Mouse (Mus musculus): ENCODE measurements around the gene Rpl13. TPM values are rescaled to one million over a fixed set of nuclear protein-coding genes. Genes with fewer than 3 reads are reported as not detected.
A peak's percentile ranks its signal among the peaks of the same experiment; 100 is the strongest.
"Not testable (repeated sequence)": the region's sequence is repeated elsewhere in the genome, so short reads cannot be mapped to it uniquely, and the experiment has no call there.

Gene Rpl13
- polyA plus RNA-seq, 1 experiment from 2014 or later, result 1,419 TPM

- H3K4me1 ChIP-seq, result peaks cover 9% of the 10 kb centered on the region
Observed at GRCm38 (mm10) chr8:123097786-123098584, 4.2 kb upstream of the Rpl13 start.

GRCm38 (mm10) chr8:123100288-123100687 is 1.9 kb upstream of the Rpl13 start:
- WGBS, result 34% methylated on average over 8 of the region's 8 CpGs
- Histone ChIP-seq H3K36me3 (replicated peaks) (peaks cover 57% of the 10 kb centered on the region), H3K27ac (replicated peaks) (peak overlapping the region; percentile 35; the same call in 1 of the 2 replicates)

More at GRCm38 (mm10) chr8:123097786-123098584, 4.2 kb upstream of the Rpl13 start:
- 78% methylated on average over 12 of the region's 12 CpGs for WGBS
- Histone ChIP-seq H3K36me3 (replicated peaks) (peaks cover 57% of the 10 kb centered on the region), H3K4me3 (no peak overlapping the region), H3K27me3 (replicated peaks; ENCODE audit: low read depth, poor library complexity, severe bottlenecking) (no peaks in the 10 kb centered on the region), H3K9me3 (no peaks in the 10 kb centered on the region), H3K27ac (replicated peaks) (no peak overlapping the region)
- no peak for DNase-seq (ENCODE audit: low spot score)

DNA sequence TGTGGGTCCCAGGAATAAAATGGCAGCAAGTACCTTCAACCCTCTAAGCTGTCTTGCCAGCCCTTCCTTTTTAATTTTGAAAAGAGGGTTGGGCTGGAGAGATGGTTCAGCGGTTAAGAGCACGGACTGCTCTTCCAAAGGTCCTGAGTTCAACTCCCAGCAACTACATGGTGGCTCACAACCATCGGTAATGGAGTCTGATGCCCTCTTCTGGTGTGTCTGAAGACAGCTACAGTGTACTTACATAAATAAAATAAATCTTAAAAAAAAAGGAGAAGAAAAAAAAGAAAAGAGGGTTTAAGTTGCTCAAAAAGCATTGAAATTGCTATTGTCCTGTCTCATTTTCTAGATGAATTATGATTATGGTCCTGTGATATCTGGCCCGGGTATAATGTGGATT is 906 bp upstream of the Rpl13 start:
- Histone ChIP-seq H3K9me3 (no peaks in the 10 kb centered on the region), H3K27ac (replicated peaks) (no peak overlapping the region), H3K36me3 (replicated peaks) (peaks cover 61% of the 10 kb centered on the region), H3K4me1 (peaks cover 22% of the 10 kb centered on the region), H3K27me3 (replicated peaks; ENCODE audit: low read depth, poor library complexity, severe bottlenecking) (no peaks in the 10 kb centered on the region), H3K4me3 (peak overlapping the region; percentile 96; the same call in 1 of the 2 replicates)
- DNase-seq (ENCODE audit: low spot score), result no peak
- 82% methylated on average over 4 of the region's 4 CpGs for WGBS

More at GRCm38 (mm10) chr8:123100288-123100687, 1.9 kb upstream of the Rpl13 start:
- no peaks in the 10 kb centered on the region for H3K27me3 ChIP-seq (replicated peaks; ENCODE audit: low read depth, poor library complexity, severe bottlenecking)
- peaks cover 22% of the 10 kb centered on the region for H3K4me1 ChIP-seq
- no peaks in the 10 kb centered on the region for H3K9me3 ChIP-seq
- peak; percentile 50 for DNase-seq (ENCODE audit: low spot score)
- no peak overlapping the region for H3K4me3 ChIP-seq

DNA sequence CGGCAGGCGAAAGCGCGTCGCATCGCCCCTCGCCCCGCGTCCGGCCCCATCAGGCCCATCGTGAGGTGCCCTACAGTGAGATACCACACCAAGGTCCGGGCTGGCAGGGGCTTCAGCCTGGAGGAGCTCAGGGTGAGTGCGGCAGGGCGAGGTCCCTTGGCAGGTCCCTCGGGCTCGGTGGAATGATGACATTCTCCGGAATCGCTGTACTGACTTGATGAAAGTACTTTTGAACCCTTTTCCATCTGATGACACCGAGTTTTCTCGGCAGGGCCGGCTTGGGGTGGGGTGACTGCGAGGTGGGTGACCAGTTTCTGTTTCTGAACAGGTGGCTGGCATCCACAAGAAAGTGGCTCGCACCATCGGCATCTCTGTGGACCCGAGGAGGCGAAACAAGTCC is 705 bp downstream of the Rpl13 start:
- H3K27me3 ChIP-seq (replicated peaks; ENCODE audit: low read depth, poor library complexity, severe bottlenecking); DNase-seq (ENCODE audit: low spot score); H3K9me3 ChIP-seq: not testable (repeated sequence)
- Histone ChIP-seq H3K36me3 (replicated peaks) (peaks cover 48% of the 10 kb centered on the region), H3K27ac (replicated peaks) (peak overlapping the region; percentile 100), H3K4me1 (peaks cover 22% of the 10 kb centered on the region), H3K4me3 (peak overlapping the region; percentile 96)
- 2% methylated on average over 26 of the region's 26 CpGs for WGBS

GRCm38 (mm10) chr8:123103285-123103684 is 1.1 kb downstream of the Rpl13 start:
- Histone ChIP-seq H3K4me1 (peaks cover 22% of the 10 kb centered on the region), H3K9me3 (no peaks in the 10 kb centered on the region), H3K36me3 (replicated peaks) (peaks cover 44% of the 10 kb centered on the region), H3K27ac (replicated peaks) (peak overlapping the region; percentile 100), H3K27me3 (replicated peaks; ENCODE audit: low read depth, poor library complexity, severe bottlenecking) (no peaks in the 10 kb centered on the region), H3K4me3 (peak overlapping the region; percentile 96)
- no peak for DNase-seq (ENCODE audit: low spot score)
- 21% methylated on average over 15 of the region's 15 CpGs for WGBS

DNA sequence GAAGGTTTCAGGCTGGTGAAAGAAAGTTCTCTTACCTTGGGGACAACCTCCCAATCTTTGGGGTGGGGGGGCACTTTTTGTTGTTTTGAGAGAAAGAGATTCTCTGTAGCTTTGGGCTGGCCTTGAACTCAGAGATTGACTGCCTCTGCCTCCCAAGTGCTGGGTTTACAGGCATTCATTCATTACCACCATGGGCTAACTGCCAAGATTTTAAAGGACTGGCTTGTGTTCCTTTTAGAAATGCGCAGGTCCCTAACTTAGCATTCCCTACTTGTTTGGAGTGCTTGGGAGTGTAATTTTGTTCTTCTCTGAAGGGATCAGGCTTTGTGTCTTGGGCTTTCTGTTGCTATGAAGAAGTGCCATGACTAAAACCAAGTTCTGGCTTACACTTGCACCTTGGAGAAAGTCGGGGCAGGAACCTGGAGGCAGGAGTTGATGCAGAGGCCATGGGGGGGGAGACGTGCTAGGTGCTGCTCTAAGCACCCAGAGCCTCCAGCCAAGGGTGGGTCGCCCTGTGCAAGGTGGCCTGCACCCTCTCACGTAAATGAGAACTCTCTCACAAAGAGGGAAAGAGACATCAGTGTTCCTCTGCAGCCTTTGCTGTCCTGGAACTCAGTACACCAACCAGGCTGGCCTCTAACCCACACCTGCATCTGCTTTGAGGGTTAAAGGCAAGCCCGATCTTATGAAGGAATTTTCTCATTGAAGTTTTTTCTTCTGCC is 2.1 kb downstream of the Rpl13 start:
- Histone ChIP-seq H3K9me3 (no peaks in the 10 kb centered on the region), H3K4me3 (peak overlapping the region; percentile 96), H3K27me3 (replicated peaks; ENCODE audit: low read depth, poor library complexity, severe bottlenecking) (no peaks in the 10 kb centered on the region), H3K4me1 (peaks cover 22% of the 10 kb centered on the region), H3K36me3 (replicated peaks) (peaks cover 38% of the 10 kb centered on the region), H3K27ac (replicated peaks) (no peak overlapping the region)
- no peak for DNase-seq (ENCODE audit: low spot score)
- WGBS, result 86% methylated on average over 6 of the region's 6 CpGs

DNA sequence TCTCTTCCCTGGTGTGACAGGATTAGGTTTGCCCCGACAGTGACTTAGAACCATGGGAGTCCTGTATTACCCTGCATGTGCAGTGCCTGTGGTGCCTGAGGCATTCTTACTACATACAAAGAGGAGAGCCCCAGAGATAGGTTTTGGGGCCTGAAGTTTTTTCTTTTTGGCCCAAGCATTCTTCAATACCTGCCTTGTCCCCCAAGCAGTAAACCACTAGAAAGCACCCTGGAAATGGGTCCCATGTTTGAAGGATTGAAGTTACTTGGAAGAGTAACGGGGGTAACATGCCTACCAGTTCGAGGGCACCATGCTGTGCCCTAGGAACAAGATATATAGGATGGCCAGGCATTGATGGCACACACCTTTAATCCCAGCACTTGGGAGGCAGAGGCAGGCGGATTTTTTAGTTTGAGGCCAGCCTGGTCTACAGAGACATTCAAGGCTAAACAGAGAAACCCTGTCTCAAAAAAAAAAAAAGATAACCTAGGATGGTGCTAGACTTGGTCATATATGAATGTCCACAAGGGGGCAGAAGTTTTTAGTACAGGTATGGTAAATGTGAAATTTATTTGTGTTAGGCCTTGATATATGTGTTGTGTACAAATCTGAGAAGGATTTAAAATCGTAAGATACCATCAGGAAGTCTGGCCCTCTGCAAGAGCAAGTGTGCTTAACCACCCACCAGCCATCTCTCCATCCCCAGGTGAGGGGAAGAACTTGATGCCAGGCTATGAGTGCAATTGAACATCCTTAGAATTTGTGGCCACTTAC is 3.6 kb downstream of the Rpl13 start:
- H3K4me3 ChIP-seq, result no peak overlapping the region
- peak; percentile 25 for DNase-seq (ENCODE audit: low spot score)
- H3K9me3 ChIP-seq, result no peaks in the 10 kb centered on the region
- peaks cover 34% of the 10 kb centered on the region for H3K36me3 ChIP-seq (replicated peaks)
- WGBS, result 68% methylated on average over 5 of the region's 5 CpGs
- H3K27ac ChIP-seq (replicated peaks), result no peak overlapping the region
- no peaks in the 10 kb centered on the region for H3K27me3 ChIP-seq (replicated peaks; ENCODE audit: low read depth, poor library complexity, severe bottlenecking)
- H3K4me1 ChIP-seq, result peaks cover 21% of the 10 kb centered on the region

DNA sequence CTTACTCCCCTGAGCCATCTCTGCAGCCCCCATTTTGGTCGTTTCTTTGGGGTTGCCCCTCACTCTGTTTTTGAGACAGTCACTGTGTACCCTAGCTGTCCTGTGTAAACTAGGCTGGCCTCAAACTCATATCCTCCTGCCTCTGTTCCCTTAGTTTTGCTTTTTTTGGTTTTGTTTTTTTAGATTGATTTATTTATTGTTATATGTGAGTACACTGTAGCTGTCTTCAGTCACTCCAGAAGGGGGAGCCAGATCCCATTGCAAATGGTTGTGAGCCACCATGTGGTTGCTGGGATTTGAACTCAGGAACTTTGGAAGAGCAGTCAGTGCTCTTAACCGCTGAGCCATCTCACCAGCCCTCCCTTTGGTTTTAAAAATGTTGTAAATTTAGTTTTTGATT is 4.4 kb downstream of the Rpl13 start:
- Histone ChIP-seq H3K27ac (replicated peaks) (no peak overlapping the region), H3K4me1 (peaks cover 28% of the 10 kb centered on the region), H3K9me3 (no peaks in the 10 kb centered on the region), H3K27me3 (replicated peaks; ENCODE audit: low read depth, poor library complexity, severe bottlenecking) (no peaks in the 10 kb centered on the region), H3K4me3 (no peak overlapping the region), H3K36me3 (replicated peaks) (peaks cover 34% of the 10 kb centered on the region)
- DNase-seq (ENCODE audit: low spot score), result no peak
- 44% methylated on average over 2 of the region's 2 CpGs for WGBS

- Histone ChIP-seq H3K4me3 (no peak overlapping the region), H3K4me1 (peaks cover 24% of the 10 kb centered on the region), H3K27ac (replicated peaks) (no peak overlapping the region), H3K36me3 (replicated peaks) (peaks cover 31% of the 10 kb centered on the region), H3K9me3 (no peaks in the 10 kb centered on the region), H3K27me3 (replicated peaks; ENCODE audit: low read depth, poor library complexity, severe bottlenecking) (no peaks in the 10 kb centered on the region)
- no peak for DNase-seq (ENCODE audit: low spot score)
- WGBS, result 74% methylated on average over 1 of the region's 1 CpGs
Observed at GRCm38 (mm10) chr8:123108010-123108409, 5.9 kb downstream of the Rpl13 start.

DNA sequence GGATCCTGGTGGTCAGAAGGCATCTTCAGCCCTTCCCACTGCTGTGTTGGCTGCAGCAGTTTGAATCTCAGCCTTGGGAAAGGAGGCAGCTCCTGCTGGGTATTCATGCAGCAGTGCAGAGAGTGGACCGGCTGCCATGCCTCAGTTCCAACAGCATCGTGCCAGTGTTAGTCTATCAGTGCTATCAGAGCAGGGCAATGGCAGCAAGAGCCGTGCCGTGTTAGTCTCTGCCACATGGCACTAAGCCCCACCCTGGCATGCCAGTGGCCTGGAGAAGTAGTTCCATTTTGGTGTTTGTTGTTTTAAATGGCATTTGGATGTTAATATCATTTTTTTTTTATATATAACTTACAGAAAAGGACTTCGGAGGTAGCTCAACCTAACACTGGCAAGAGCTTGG is 6.8 kb downstream of the Rpl13 start:
- no peaks in the 10 kb centered on the region for H3K9me3 ChIP-seq
- no peak overlapping the region for H3K27ac ChIP-seq (replicated peaks)
- WGBS, result 90% methylated on average over 5 of the region's 5 CpGs
- H3K4me1 ChIP-seq, result peaks cover 18% of the 10 kb centered on the region
- no peak for DNase-seq (ENCODE audit: low spot score)
- no peak overlapping the region for H3K4me3 ChIP-seq
- no peaks in the 10 kb centered on the region for H3K27me3 ChIP-seq (replicated peaks; ENCODE audit: low read depth, poor library complexity, severe bottlenecking)
- H3K36me3 ChIP-seq (replicated peaks), result peaks cover 22% of the 10 kb centered on the region

DNA sequence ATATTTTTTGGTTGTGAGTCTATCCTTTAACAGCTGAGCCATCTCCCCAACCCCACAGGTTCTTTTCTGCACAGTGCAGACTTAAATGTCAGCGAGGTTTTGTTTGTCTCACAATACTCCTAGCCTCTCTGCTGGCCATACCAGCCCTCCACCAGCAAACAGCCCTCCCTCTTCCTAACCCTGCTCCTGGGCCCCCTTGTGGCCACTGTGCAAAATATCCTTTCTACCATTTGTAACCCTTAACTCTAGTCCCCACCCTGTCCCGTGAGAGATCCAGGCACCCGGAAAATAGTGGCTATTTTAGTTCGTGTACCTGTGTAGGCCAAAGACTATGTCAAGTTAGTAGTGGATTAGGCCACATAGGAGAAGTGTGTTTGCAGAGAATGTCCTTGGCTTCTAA is 8.5 kb downstream of the Rpl13 start:
- no peak overlapping the region for H3K27ac ChIP-seq (replicated peaks)
- H3K27me3 ChIP-seq (replicated peaks; ENCODE audit: low read depth, poor library complexity, severe bottlenecking), result peaks cover 11% of the 10 kb centered on the region
- H3K9me3 ChIP-seq, result no peaks in the 10 kb centered on the region
- H3K4me1 ChIP-seq, result peaks cover 20% of the 10 kb centered on the region
- 23% methylated on average over 4 of the region's 4 CpGs for WGBS
- H3K36me3 ChIP-seq (replicated peaks), result peaks cover 5% of the 10 kb centered on the region
- peak; percentile 78 for DNase-seq (ENCODE audit: low spot score)
- H3K4me3 ChIP-seq, result no peak overlapping the region

DNA sequence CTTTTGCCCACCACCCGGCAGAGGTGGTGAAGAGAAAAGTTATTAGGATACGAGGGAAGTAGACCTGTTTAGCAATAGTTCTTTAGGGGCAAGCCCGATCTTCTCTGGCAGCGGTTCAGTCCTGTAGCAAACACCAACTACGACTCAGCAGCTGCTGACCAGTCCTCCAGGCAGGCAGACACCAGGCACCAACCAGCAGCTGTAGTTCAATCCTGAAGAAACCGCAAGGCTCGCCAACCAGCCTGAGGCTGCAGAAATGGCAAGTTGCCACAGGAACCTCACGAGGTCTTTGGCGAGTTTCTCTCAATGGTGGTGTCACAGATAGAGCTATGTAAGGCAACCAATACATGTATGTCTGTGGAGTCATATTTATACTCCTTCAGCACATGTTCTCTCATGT is 10.7 kb downstream of the Rpl13 start:
- Histone ChIP-seq H3K36me3 (replicated peaks) (no peaks in the 10 kb centered on the region), H3K9me3 (no peaks in the 10 kb centered on the region), H3K4me1 (peaks cover 41% of the 10 kb centered on the region), H3K4me3 (no peak overlapping the region), H3K27ac (replicated peaks) (no peak overlapping the region), H3K27me3 (replicated peaks; ENCODE audit: low read depth, poor library complexity, severe bottlenecking) (peaks cover 34% of the 10 kb centered on the region)
- 85% methylated on average over 9 of the region's 9 CpGs for WGBS
- no peak for DNase-seq (ENCODE audit: low spot score)
